Mouse (Mus musculus) heart, embryonic 11.5 days (tissue): ENCODE measurements at regions not wholly inside any gene's neighbourhood (a gene's known extent, or its start where the extent isn't known, plus 50 kb on each side); places are given as distances from the start of the nearest gene placed in this dataset.

Experiments used
- ATAC-seq: fragments of 200-750 bp; cut with Nextera tagmentation; replicated peaks from 2 replicates; pipeline ENCODE4 v1.8.0; 2017; ENCODE audit warnings: moderate library complexity; ENCODE audit not compliant: insufficient number of reproducible peaks, low FRiP score, low TSS enrichment
- H3K27ac ChIP-seq: fragments of 300-500 bp; sonication (generic); 2 replicates; pipeline ENCODE4 v1.5.1; 2014; ENCODE audit warnings: mild to moderate bottlenecking, low read depth, low read length
- H3K27me3 ChIP-seq: fragments of 300-500 bp; sonication (generic); 2 replicates; pipeline ENCODE4 v1.6.1; 2014; ENCODE audit warnings: mild to moderate bottlenecking, low read length, mixed read lengths; ENCODE audit not compliant: control insufficient read depth, insufficient read depth
- H3K36me3 ChIP-seq: fragments of 300-500 bp; sonication (generic); 2 replicates; pipeline ENCODE4 v1.6.1; 2014; ENCODE audit warnings: mild to moderate bottlenecking, low read length, moderate library complexity, mixed read lengths; ENCODE audit not compliant: control insufficient read depth, insufficient read depth
- H3K4me1 ChIP-seq: fragments of 300-500 bp; sonication (generic); 2 replicates; pipeline ENCODE4 v1.6.1; 2014; ENCODE audit warnings: low read length; ENCODE audit not compliant: control insufficient read depth, insufficient read depth
- H3K4me2 ChIP-seq: fragments of 300-500 bp; sonication (generic); 2 replicates; pipeline ENCODE4 v1.6.1; 2014; ENCODE audit warnings: mild to moderate bottlenecking, moderate library complexity
- H3K4me3 ChIP-seq: fragments of 300-500 bp; sonication (generic); 2 replicates; pipeline ENCODE4 v1.5.1; 2014; ENCODE audit warnings: low read depth, low read length
- H3K9ac ChIP-seq: fragments of 300-500 bp; sonication (generic); 2 replicates; pipeline ENCODE4 v1.6.1; 2014; ENCODE audit warnings: mild to moderate bottlenecking, low read depth, low read length, moderate library complexity
- H3K9me3 ChIP-seq: fragments of 300-500 bp; sonication (generic); replicated peaks from 2 replicates; pipeline ENCODE4 v1.6.1; 2016; ENCODE audit warnings: low read length; ENCODE audit not compliant: control insufficient read depth
- WGBS: fragments of 180-500 bp; shearing (Covaris S2); extraction: QIAGEN DNeasy Blood & Tissue Kit; methylation state at CpG from one replicate; pipeline ENCODE4 v1.1.7; 2014; ENCODE audit not compliant: insufficient replicate concordance; 5-methylcytosine and 5-hydroxymethylcytosine counted together

DNA sequence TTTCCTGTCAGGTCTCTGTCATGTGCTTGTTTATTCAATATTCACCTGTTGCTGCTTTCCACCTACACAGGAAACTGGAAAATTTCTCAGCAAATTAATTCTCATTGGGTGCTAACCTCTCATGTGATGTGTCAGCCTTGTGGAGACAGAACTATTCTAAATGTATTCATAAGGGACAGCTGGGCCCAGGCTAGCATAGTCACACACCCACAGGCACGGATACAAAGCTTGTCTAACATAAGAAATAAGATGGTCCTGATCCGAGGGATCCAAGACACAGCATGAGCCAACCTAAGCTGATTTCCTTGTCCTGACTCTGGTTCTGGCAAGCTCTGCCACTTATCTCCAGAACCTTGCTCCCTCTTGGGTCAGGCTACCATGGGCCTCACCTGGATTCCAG is 74.6 kb upstream of the Arrdc4 start:
- Histone ChIP-seq H3K27me3 (no peaks in the 10 kb centered on the region), H3K4me1 (no peaks in the 10 kb centered on the region), H3K27ac (no peak overlapping the region), H3K4me3 (no peak overlapping the region), H3K4me2 (no peak overlapping the region), H3K9me3 (no peaks in the 10 kb centered on the region), H3K9ac (no peak overlapping the region), H3K36me3 (no peaks in the 10 kb centered on the region)
- no peak for ATAC-seq
- 71% methylated on average over 2 of the region's 2 CpGs for WGBS

DNA sequence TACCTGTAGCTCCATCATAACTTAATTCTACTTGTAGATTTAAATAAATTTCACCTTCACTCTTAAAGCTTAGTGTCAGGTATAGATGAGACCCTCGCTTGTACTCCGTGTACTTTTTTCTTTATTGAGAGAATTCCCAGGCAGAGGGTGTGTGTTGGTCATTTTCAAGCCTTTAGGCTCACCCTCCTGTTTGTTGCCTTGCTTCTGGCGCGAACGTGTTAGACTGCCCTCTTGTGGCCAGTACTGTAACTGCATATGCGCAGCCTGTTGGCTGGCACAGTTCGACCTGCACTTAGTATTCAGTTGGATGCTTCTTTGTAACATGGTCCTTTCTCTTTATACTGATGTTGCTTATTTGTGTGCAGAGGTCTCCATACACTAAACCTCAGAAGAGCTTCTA is 74.1 kb upstream of the Arrdc4 start:
- Histone ChIP-seq H3K9ac (no peak overlapping the region), H3K27me3 (no peaks in the 10 kb centered on the region), H3K4me1 (no peaks in the 10 kb centered on the region), H3K36me3 (no peaks in the 10 kb centered on the region), H3K4me2 (no peak overlapping the region), H3K9me3 (no peaks in the 10 kb centered on the region), H3K27ac (no peak overlapping the region), H3K4me3 (no peak overlapping the region)
- 3% methylated on average over 7 of the region's 7 CpGs for WGBS
- ATAC-seq = no peak

DNA sequence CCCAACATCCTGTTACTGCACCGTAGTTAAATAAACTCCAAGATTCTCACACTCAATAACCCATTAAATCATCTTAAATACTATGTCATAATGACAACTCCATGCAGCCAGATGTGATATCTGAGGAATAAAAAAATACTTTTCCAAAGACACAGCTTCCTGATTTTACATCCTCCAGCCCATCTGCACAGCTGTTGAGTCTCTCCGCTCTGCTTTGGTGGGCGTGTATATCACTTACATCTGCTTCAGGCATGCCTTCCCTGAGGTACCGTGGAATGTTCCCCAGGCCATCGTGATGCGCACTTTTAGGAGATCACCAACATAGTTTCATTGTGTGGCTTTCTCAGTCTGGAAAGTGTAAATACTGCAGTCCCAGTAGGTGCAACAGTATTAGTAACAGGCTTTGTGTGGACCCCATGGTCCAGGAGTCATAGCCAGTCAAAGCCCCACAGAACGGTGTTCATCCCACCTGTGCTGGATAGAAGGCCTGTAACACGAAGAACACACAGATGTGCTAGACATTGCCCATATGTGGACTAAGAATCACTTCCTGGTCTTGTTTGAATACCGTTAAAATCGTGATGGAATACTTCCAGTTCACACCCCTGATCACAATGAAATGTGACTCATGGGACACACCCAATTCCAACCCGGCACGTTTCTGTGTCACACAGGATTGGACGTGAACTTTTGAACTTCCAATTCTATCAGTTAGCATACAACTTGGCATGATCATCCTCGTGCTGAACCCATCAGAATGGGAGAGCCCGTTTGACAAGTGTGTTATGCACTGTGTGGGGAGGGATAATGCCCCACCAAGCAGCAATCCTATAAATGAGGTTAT is 66.0 kb upstream of the Arrdc4 start:
- 82% methylated on average over 15 of the region's 15 CpGs for whole genome bisulfite sequencing
- H3K9ac ChIP-seq = no peak overlapping the region
- H3K27me3 ChIP-seq = no peaks in the 10 kb centered on the region
- H3K4me2 ChIP-seq = no peak overlapping the region
- no peaks in the 10 kb centered on the region for H3K4me1 ChIP-seq
- no peak overlapping the region for H3K27ac ChIP-seq
- H3K4me3 ChIP-seq = no peak overlapping the region
- no peaks in the 10 kb centered on the region for H3K9me3 ChIP-seq
- H3K36me3 ChIP-seq = no peaks in the 10 kb centered on the region
- ATAC-seq = no peak

DNA sequence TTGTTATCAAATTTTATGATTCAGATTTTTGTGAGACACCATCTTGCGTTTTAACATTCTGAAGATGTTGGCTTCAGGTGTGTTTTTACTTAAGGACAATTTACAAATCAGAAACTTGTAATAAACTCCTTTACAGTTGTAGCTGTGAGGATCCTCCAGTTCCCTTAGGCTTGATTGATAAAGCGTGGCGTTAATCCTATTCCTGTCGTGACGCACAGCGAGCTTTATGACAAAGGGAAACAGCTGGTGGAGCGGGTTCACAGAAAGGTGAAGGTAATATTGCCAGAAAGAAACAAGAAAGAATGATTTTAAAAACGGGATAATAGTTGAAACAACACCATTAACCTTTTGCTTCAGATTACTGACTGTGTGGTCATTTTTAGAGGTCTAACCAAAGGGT is 60.7 kb upstream of the Arrdc4 start:
- Histone ChIP-seq H3K27ac (no peak overlapping the region), H3K27me3 (no peaks in the 10 kb centered on the region), H3K4me3 (no peak overlapping the region), H3K4me1 (no peaks in the 10 kb centered on the region), H3K9me3 (no peaks in the 10 kb centered on the region), H3K9ac (no peak overlapping the region), H3K4me2 (no peak overlapping the region), H3K36me3 (no peaks in the 10 kb centered on the region)
- 63% methylated on average over 8 of the region's 8 CpGs for WGBS
- no peak for ATAC-seq
